Mouse (Mus musculus) forebrain, embryonic 14.5 days (tissue): ENCODE measurements at regions not wholly inside any gene's neighbourhood (a gene's known extent, or its start where the extent isn't known, plus 50 kb on each side); places are given as distances from the start of the nearest gene placed in this dataset.

Experiments used
- ATAC-seq: fragments of 200-750 bp; cut with Nextera tagmentation; 2 replicates; pipeline ENCODE4 v1.8.0; 2017; ENCODE audit warnings: mild to moderate bottlenecking, moderate library complexity
- DNase-seq: peaks from one replicate; pipeline ENCODE4 v3.0.0-alpha.2; 2015; ENCODE audit warnings: low spot score
- H3K27ac ChIP-seq: fragments of 300-500 bp; sonication (generic); 2 replicates; pipeline ENCODE4 v1.5.1; 2014; ENCODE audit warnings: low read depth, mild to moderate bottlenecking, control low read depth, low read length, moderate library complexity
- H3K27me3 ChIP-seq: fragments of 300-500 bp; sonication (generic); replicated peaks from 2 replicates; pipeline ENCODE4 v1.6.1; 2014; ENCODE audit warnings: low read length, control low read depth, mixed read lengths; ENCODE audit not compliant: control insufficient read depth, insufficient read depth
- H3K36me3 ChIP-seq: fragments of 300-500 bp; sonication (generic); 2 replicates; pipeline ENCODE4 v1.6.1; 2014; ENCODE audit warnings: low read length, control low read depth; ENCODE audit not compliant: control insufficient read depth, insufficient read depth
- H3K4me1 ChIP-seq: fragments of 300-500 bp; sonication (generic); 2 replicates; pipeline ENCODE4 v1.6.1; 2014; ENCODE audit warnings: antibody characterized with exemption, low read length, control low read depth; ENCODE audit not compliant: control insufficient read depth, insufficient read depth
- H3K4me2 ChIP-seq: fragments of 300-500 bp; sonication (generic); 2 replicates; pipeline ENCODE4 v1.6.1; 2014; ENCODE audit warnings: mild to moderate bottlenecking, control low read depth, low read length
- H3K4me3 ChIP-seq: fragments of 300-500 bp; sonication (generic); 2 replicates; pipeline ENCODE4 v1.5.1; 2014; ENCODE audit warnings: low read depth, low read length, control low read depth
- H3K9ac ChIP-seq: fragments of 300-500 bp; sonication (generic); 2 replicates; pipeline ENCODE4 v1.6.1; 2014; ENCODE audit warnings: mild to moderate bottlenecking, low read length, control low read depth, moderate library complexity
- H3K9me3 ChIP-seq: fragments of 300-500 bp; sonication (generic); replicated peaks from 2 replicates; pipeline ENCODE4 v1.6.1; 2016; ENCODE audit warnings: low read length, control low read depth, mixed read lengths; ENCODE audit not compliant: control insufficient read depth
- WGBS: fragments of 180-500 bp; shearing (Covaris S2); extraction: QIAGEN DNeasy Blood & Tissue Kit; methylation state at CpG from one replicate; pipeline ENCODE4 v1.1.7; 2014; 5-methylcytosine and 5-hydroxymethylcytosine counted together

DNA sequence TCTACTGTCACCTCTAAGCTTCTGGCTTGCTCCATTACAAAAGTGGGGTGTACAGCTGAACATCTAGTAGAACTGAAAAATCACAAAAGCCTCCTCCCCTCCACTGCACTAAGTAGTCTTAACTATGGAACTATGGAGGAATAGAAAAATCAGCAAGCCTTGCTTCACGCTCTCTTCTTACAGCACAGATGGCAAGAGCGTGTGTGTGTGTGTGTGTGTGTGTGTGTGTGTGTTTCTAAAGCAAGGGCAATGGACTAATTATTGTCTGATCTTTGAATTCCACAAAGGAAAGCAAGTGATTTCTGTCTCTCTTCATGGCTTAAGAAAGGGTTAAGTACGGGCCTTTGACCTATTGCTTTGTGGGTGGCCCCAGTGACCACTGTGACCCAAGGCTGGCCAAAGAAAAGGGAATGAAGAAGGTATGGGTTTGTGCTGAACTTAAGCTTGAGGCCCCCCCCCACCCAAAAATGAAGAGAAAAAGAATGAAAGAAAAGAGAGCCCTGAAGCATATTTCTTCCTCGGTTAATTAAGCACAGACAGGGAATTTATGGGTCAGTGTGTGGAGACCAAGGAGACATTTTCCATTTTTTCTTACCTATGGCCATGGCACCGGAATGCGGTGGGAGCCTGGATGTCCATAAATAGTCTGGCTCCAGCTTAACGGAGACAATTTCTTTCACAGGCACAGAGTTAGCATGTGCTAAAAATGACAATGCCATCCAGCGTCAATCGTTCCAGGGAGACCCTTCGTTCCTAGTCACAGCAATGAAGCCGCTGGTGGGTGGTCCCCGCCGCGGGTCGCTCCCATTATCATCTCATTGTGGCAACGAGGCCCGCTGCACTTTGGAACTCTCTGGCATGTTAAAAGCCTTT lies 119.8 kb downstream of the Zbtb18 start:
- Histone ChIP-seq H3K9me3 (no peaks in the 10 kb centered on the region), H3K27me3 (no peaks in the 10 kb centered on the region), H3K9ac (no peak overlapping the region), H3K4me1 (no peaks in the 10 kb centered on the region), H3K4me3 (no peak overlapping the region), H3K4me2 (no peak overlapping the region), H3K27ac (no peak overlapping the region), H3K36me3 (no peaks in the 10 kb centered on the region)
- peak; percentile 32; the same call in 1 of the 2 replicates for ATAC-seq
- peak; percentile 51 for DNase-seq
- WGBS, result 49% methylated on average over 17 of the region's 17 CpGs

DNA sequence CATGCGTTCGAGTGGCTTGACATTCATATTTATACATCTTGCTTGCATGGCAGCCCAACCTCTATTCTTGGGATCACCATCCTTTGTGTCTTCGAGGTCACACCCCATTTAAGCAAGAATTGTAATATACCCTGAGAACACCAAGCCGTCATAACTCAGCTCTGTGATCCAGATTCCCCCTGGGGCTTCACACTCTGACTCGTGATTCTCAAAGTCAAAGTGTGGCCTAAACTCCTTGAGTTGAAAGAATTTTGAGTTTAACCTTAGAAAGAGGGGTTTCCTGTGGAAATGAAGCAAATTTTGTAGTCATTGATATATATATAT lies 120.4 kb downstream of the Zbtb18 start:
- no peaks in the 10 kb centered on the region for H3K36me3 ChIP-seq
- H3K9me3 ChIP-seq, result no peaks in the 10 kb centered on the region
- no peak for ATAC-seq
- H3K4me3 ChIP-seq, result no peak overlapping the region
- WGBS, result 50% methylated on average over 5 of the region's 5 CpGs
- DNase-seq, result no peak
- no peak overlapping the region for H3K4me2 ChIP-seq
- no peaks in the 10 kb centered on the region for H3K4me1 ChIP-seq
- H3K27me3 ChIP-seq, result no peaks in the 10 kb centered on the region
- no peak overlapping the region for H3K27ac ChIP-seq
- H3K9ac ChIP-seq, result no peak overlapping the region

DNA sequence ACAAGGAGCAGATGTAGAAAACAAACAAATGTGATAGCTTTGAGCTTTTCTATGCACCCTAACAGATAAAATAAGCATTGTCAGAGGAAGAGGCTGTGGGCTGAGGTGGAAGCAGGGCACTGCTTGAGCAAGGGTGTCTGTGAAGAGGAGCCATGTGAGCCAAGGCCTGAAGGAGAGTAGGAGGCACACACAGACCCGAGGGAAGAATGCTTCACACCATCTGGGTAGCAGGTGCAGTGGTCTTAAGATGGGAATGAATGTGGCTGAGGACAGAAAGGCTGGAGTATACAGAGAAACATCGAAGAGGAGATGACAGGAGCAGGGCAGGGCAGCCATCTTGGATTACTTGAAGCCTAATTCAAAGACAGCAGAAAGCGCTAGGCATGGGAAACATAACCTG lies 123.5 kb downstream of the Zbtb18 start:
- H3K9ac ChIP-seq, result no peak overlapping the region
- whole genome bisulfite sequencing, result 89% methylated on average over 3 of the region's 3 CpGs
- H3K4me1 ChIP-seq, result no peaks in the 10 kb centered on the region
- H3K9me3 ChIP-seq, result no peaks in the 10 kb centered on the region
- DNase-seq (no peak), ATAC-seq (no peak)
- H3K36me3 ChIP-seq, result no peaks in the 10 kb centered on the region
- no peaks in the 10 kb centered on the region for H3K27me3 ChIP-seq
- H3K4me2 ChIP-seq, result no peak overlapping the region
- H3K4me3 ChIP-seq, result no peak overlapping the region
- H3K27ac ChIP-seq, result no peak overlapping the region

DNA sequence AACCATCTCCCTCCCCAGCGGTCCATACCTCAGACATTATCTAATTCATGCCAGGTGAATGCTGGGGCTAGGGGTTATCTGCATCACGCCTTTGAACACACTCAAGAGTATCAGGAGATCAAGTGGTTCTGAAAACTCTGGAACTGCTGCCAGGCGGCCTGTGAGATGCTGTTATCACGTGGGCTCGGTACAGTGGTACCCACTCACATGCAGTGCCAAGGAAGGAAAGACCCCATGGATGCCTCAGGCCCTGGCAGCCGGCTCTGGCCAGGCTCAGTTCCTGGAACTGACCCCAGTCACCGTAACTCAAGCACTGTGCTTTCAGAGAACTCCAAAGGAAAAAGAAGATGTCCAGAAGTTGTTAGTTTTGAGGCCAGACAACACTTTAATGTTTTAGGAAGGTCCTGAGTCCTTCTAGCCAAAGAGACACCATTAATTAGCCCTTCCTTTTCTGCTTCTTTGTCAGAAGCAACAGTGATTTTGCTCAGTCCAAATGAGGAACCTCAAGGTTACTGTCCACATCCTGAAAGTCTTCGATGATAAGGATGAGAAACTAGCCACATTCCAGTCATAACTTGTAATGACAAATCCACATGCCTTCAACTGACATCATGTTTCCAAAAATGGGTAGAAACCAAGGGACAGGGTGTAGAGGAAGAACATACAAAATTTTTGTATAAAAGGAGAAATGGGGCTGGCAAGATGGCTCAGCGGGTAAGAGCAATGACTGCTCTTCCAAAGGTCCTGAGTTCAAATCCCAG lies 126.1 kb downstream of the Zbtb18 start:
- H3K36me3 ChIP-seq, result no peaks in the 10 kb centered on the region
- no peak for DNase-seq
- H3K27ac ChIP-seq, result no peak overlapping the region
- ATAC-seq, result no peak
- no peak overlapping the region for H3K4me2 ChIP-seq
- no peak overlapping the region for H3K9ac ChIP-seq
- no peaks in the 10 kb centered on the region for H3K4me1 ChIP-seq
- H3K9me3 ChIP-seq, result no peaks in the 10 kb centered on the region
- 89% methylated on average over 9 of the region's 9 CpGs for WGBS
- H3K4me3 ChIP-seq, result no peak overlapping the region
- H3K27me3 ChIP-seq, result no peaks in the 10 kb centered on the region

DNA sequence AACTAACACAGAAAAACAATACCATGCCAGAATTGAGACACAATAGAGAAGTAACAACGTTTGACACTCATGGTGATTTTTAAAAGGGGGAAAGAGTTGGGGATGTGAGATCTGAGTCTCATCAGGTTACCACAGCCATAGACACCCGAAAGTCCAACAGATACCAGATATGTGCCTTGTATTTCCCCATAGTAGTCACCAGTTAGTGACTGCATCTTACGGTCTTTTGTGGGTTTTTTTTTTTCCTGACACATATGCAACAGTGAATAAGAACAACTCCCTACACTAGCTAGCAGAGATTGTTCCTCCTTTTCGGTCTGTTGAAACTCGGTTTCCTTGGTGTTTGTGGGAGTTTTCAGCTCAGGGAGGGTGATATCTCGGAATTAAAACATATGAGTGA lies 127.4 kb downstream of the Zbtb18 start:
- no peaks in the 10 kb centered on the region for H3K36me3 ChIP-seq
- DNase-seq (no peak), ATAC-seq (no peak)
- H3K27me3 ChIP-seq, result no peaks in the 10 kb centered on the region
- 83% methylated on average over 6 of the region's 6 CpGs for WGBS
- H3K9me3 ChIP-seq, result no peaks in the 10 kb centered on the region
- no peaks in the 10 kb centered on the region for H3K4me1 ChIP-seq
- H3K4me3 ChIP-seq, result no peak overlapping the region
- no peak overlapping the region for H3K9ac ChIP-seq
- no peak overlapping the region for H3K27ac ChIP-seq
- H3K4me2 ChIP-seq, result no peak overlapping the region

GRCm38 (mm10) chr1:177573017-177573725 lies 131.0 kb downstream of the Zbtb18 start:
- Histone ChIP-seq H3K4me1 (no peaks in the 10 kb centered on the region), H3K9ac (no peak overlapping the region), H3K27ac (peak overlapping the region; percentile 70), H3K27me3 (no peaks in the 10 kb centered on the region), H3K4me3 (no peak overlapping the region), H3K9me3 (no peaks in the 10 kb centered on the region), H3K4me2 (no peak overlapping the region), H3K36me3 (no peaks in the 10 kb centered on the region)
- WGBS, result 77% methylated on average over 17 of the region's 17 CpGs
- DNase-seq (peak; percentile 87), ATAC-seq (peak; percentile 94)

- DNase-seq (no peak), ATAC-seq (peak; percentile 30; the same call in 1 of the 2 replicates)
- WGBS, result 86% methylated on average over 4 of the region's 4 CpGs
- Histone ChIP-seq H3K36me3 (no peaks in the 10 kb centered on the region), H3K4me2 (no peak overlapping the region), H3K27me3 (no peaks in the 10 kb centered on the region), H3K4me3 (no peak overlapping the region), H3K9ac (no peak overlapping the region), H3K4me1 (no peaks in the 10 kb centered on the region), H3K9me3 (no peaks in the 10 kb centered on the region), H3K27ac (peak overlapping the region; percentile 27; the same call in 1 of the 2 replicates)
These were observed 131.6 kb downstream of the Zbtb18 start for GRCm38 (mm10) chr1:177573781-177574180.

- H3K36me3 ChIP-seq, result no peaks in the 10 kb centered on the region
- no peaks in the 10 kb centered on the region for H3K9me3 ChIP-seq
- H3K4me2 ChIP-seq, result no peak overlapping the region
- H3K4me1 ChIP-seq, result no peaks in the 10 kb centered on the region
- no peak for DNase-seq
- ATAC-seq, result no peak
- H3K9ac ChIP-seq, result no peak overlapping the region
- H3K4me3 ChIP-seq, result no peak overlapping the region
- peak overlapping the region; percentile 27 for H3K27ac ChIP-seq
- no peaks in the 10 kb centered on the region for H3K27me3 ChIP-seq
- 85% methylated on average over 7 of the region's 7 CpGs for WGBS
These were observed 132.2 kb downstream of the Zbtb18 start for GRCm38 (mm10) chr1:177574312-177574711.
